Mouse (Mus musculus) left cerebral cortex, postnatal 25 days (tissue): ENCODE data around the gene Samm50. TPM values are rescaled to one million over a fixed set of nuclear protein-coding genes. Genes with fewer than 3 reads are reported as not detected.

ENCODE experiments used
- DNase-seq, 2 experiments: peaks; one replicate each; pipeline ENCODE4 v3.0.0; 2022; ENCODE audit warnings: low spot score in 2 of 2, mixed read lengths in 1 of 2
- intact Hi-C: fragments of 180-260 bp; cut with DNase I; formaldehyde crosslinking; loops from one replicate; pipeline ENCODE4 v1.15.1; 2025
- total RNA-seq, 2 experiments: library from RNA; stranded (reverse); gene quantifications; 2 replicates each; pipeline ENCODE4 v1.2.3; 2021

Gene Samm50
- total RNA-seq, 2 experiments from 2014 or later: 100 to 102 TPM

DNA sequence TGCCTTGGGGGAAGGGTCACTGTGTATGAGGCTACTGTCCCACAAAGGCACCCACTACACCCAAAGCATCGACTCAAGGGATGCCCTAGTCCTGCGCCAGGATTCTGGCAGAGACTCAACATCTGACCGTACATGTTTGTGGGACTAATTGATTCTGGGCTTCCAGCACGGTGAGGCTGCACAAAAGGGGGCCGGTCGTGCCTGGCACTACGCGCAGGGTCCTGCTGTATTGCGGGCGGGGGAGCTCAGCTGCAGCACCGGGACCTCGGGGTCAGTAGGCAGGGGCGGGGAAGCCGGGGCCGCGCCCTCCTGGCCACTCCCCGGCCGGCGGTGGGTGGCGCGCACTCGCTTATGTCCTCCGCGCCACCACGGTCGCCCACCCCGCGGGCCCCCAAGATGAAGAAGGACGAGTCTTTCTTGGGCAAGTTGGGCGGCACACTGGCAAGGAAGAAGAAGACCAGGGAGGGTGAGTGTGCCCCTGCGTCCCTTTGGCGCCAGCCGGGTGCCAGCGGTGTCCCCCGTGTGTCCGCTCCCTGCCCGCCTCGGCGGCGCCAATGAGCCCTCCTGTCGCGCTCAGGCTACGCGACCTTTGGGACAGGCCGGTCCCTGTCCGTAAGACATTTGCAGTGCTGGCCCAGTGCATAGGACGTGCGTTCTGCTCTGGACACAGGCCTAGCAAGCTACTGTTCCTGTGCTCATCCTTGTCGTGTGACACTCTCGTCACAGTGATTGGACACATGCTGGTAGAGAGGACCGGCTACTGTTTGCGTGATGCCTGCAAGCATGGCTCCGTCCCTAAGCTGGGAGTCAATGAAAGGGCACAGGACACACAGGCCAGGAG lies 39.9 kb downstream of the Samm50 start, which contains the start of gene Parvb:
Gene Parvb, plus strand, starts transcription at position 323 of the 841 bp plus-strand sequence.
- intact Hi-C loops: no loop called here
- peak; percentile 39 to 44 for DNase-seq

DNA sequence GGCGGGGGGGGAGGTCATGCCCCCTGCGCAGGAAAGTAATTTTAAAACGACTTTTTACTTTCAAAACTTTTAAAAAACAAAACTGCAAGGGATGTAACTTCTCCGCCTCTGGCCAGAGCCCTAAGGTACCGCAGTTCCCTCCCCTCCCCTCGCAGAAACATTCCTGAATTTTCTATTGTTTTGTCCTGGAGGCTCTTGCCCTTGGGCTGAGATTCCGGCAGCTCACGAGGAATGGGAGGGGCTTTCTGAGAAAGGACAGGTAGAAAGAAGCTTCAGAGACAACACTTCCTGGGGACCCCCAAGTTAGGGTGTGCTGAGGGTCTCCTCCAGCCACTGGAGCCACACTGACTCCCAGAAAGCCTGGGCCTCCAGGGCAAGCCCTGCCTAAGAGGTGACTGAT lies 40.6 kb downstream of the Samm50 start:
- no peak for DNase-seq
- intact Hi-C loops: no loop called here

DNA sequence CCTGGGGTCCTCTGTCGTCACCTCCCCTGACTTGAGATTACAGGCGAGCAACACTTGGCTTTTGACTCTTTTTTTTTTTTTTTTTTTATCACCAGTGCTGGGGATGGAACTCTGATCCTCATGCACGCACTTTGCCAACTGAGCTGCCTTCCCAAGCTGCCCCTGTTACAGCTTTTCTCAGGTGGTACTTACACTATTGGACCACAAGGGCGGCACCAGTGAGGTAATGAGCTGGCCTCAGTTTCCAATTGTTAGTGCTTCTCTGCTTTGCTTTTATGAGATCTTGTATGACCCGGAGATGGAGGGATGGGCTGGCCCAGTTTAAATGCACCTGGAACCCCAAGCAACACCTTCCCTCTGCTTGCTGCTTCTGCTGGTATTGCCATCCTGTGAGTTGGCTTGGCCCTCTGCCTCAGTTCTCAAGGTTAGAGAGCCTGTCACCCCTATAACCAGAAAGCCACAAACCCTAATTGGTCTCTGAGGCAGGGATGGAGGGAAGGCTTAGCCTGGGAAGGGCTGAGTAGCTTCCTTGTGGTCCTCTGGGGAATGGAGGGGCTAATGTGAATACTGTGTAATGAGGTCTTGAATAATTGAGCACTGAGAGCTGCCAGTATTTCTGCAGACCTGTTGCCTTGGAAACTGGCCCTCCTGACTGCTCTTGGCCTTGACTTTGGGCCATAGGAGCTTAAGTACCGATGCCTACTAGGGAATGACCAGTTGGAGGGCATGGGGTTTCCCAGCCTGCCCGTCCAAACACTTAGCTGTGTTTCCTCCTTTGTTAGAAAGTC lies 42.9 kb downstream of the Samm50 start:
- no peak for DNase-seq
- intact Hi-C loops: no loop called here

DNA sequence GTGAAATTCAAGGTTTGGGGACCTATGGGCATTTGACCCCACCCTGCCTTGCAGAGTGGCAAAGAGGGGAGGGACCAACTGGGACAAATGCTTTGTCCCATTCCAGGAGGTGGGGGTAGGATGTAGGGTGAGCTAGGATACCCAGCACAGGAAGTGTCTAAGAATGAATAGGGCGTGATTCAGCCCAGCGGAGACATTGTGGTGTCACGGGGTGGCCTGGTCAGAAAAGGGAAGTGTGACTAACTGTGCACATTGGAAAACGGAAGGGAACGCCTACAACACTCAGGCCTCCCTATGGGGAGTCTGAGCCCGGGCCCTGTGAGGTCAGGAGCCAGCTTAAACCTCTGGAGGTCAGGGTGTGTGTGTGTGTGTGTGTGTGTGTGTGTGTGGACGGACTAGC lies 43.6 kb downstream of the Samm50 start:
- intact Hi-C loops: no loop called here
- no peak for DNase-seq

DNA sequence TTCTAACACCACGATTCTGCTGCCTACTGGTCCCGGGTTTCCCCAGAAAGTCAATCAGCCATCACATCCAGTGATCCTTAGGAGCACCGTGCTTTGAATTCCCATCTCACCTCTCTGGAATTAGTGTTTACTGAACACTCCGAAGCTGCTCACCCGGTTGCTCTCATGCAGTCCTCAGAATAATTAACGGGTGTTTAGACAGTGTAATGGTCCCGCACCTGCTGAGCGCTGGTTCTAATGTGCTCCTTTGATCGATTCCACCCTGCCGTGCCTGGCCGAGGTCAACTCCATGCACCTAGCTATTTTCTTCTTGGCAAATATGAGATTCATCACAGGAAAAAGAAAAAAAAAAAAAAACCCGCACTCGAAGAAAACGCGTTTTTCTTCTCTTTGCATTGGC lies 46.5 kb downstream of the Samm50 start:
- intact Hi-C loops: no loop called here
- DNase-seq: no peak

DNA sequence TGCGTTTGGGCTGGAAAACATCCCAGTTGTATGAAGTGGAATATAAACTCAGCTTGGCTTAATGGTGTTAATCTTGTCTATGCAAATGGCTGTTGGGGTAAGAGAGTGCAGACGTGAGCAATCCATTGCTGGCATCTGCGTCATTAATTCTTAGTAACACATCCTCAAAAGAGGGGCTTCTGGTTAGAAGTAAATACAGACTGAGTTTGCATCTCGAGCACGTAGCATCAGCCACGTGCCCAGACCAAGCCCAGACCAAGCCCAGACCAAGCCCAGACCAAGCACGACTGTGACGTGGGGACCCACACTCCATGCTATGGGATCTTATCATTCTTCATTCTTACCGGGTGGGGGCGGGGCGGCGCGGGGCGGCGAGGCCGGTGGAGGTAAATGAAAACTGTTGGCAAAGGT lies 47.0 kb downstream of the Samm50 start:
- no peak for DNase-seq
- intact Hi-C loops: no loop called here

DNA sequence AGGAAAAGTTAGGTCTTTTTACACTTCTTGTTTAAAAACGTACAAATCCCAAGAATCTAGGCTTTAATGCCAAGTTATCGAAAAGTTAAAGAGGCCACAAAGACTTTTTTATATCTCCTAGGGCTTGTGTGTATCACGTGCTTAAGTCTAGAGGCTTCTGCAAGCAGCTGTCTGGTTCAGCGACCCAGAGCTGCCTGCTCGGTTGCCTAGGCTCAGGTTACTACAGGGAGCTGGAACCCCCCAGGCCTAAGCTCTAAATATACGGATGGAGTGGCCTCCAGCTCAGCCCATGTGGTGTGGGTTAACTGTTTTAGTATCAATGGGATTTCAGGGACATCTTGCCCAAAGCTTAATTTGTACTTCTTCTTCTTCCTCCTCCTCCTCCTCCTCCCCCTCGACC lies 49.5 kb downstream of the Samm50 start:
- DNase-seq: no peak
- intact Hi-C loops: no loop called here

DNA sequence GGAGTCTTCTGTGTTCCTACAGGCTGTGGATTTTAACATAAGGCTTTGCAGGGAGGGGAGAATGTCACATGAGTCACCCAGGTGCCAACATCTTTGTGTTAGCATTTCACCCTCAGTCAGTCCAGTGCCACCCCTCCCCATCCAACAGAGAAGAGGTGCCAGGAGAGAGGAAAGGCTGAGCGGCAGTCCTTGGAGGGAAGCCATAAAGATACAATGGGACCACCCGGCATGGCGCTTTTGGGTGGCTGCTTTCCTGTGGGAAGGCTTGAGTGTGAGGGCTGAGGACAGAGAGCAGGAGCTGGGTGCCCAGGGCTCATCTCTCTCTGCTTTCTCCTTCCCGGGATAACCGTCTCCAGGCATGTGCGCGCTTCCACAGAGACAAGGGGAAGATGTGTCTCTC lies 53.1 kb downstream of the Samm50 start:
- no peak for DNase-seq
- intact Hi-C loops: no loop called here

DNA sequence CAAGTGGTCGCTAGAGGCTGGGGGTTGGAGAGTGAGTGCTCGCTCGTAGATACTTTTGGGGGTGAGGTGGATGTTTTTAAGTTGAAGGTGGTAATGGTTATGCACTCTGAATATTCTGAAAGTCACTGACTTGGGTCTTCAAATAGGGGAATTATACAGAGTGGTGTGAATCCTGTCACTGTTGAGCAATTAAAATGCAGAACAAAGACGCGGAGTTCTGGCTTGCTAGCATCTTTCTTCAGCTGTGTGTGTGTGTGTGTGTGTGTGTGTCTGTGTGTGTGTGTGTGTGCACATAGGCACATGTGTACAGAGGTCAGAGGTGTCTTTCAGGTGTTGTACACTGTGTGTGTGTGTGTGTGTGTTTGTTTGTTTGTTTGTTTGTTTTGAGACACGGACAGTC lies 54.2 kb downstream of the Samm50 start:
- no peak for DNase-seq
- intact Hi-C loops: no loop called here

DNA sequence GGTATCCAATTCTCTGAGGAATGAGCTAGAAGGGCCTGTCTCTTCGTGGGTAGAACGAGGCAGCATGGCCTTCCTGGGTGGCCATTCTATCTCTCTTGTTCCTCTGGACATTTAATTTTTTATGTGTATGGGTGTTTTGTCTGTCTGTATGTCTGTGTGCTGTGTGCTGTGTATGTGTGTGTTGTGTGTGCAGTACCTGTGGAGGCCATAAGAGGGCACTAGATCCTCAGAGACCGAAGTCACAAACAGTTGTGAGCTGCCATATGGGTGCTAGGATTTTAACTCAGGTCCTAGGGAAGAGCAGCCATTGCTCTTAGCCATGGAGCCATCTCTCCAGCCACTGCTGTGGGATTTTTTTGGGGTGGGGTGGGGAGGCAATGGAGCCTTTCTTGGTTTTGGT lies 55.3 kb downstream of the Samm50 start:
- DNase-seq: no peak

DNA sequence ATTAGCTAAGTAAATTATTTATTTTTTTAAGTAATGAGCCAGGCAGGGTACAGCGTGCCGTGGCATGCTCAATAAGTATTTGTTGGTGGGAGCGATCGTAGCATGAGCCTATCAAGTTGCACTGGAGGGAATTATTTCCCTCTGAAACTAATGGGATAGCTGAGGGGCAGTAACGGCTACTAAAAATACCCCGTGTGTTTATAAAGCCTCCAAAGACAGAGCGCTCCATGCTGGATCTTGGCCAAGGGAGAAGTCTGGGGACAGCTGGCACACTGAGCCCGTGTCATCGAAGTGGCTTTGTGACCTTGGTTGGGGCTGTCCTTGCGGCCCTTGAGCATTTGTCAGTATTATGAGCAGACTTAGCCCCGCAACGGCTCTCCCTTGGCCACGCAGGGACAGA lies 59.2 kb downstream of the Samm50 start:
- DNase-seq: no peak
- intact Hi-C loops: no loop called here

More for the DNA sequence above, 55.3 kb downstream of the Samm50 start:
- intact Hi-C loops: no loop called here

DNA sequence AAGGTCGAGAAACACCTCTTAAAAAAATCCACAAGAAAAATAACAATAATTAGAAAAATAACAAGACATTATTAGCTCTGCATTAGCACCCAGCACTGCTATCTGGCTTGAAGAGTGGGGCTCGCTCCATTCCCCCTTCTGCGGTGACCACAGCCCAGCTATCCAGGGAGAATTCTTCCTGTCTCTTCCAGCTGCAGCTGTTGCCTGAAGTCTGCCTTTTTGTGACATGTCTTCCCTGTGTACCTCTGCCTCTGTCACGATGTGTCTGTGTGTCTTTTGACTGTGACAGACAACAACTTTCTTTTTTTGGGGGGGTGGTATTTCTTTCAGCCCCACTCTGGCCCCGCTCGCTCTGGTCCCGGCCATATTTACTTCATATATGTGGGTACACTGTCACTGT lies 60.6 kb downstream of the Samm50 start:
- no peak for DNase-seq
- intact Hi-C loops: no loop called here

DNA sequence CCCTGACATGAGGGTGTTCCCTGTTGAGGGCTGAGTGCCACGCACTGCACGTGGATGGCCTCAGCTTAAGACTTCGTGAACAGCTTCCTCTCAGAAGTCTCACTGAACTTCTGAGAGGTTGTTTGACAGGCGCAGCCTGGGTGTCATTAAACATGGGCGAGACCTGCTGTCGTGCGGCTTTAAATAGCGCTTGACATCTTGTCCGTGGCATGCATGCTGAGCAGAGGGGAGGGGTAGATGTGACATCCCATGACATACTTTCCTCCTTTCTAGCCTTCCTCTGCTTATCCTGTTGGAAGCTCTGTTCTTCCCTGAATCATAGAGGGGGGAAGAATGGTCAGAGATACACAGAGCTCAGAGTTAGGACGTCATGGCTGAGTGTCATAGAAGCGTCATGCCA lies 61.7 kb downstream of the Samm50 start:
- intact Hi-C loops: no loop called here
- no peak for DNase-seq

DNA sequence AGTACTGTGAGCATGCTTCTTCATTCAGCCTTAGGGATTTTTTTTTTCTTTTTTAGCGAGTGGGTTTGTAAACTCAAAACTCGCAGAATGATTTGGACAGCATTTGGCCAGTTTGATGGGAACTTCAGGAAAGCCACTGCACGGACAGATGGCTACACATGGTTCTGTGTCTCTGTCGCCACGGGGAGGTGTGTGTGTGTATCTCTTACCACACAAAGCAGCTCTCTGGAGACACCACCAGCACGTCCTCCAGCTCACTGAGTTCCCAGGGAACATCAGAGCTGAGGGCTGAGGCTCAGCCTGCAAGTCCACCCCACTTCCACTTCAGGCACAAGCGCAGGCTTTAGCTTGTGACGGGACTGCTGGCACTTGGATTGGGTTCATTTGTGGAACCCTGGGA lies 62.3 kb downstream of the Samm50 start:
- intact Hi-C loops: no loop called here
- peak in 1 of 2 experiments; percentile 47 for DNase-seq

DNA sequence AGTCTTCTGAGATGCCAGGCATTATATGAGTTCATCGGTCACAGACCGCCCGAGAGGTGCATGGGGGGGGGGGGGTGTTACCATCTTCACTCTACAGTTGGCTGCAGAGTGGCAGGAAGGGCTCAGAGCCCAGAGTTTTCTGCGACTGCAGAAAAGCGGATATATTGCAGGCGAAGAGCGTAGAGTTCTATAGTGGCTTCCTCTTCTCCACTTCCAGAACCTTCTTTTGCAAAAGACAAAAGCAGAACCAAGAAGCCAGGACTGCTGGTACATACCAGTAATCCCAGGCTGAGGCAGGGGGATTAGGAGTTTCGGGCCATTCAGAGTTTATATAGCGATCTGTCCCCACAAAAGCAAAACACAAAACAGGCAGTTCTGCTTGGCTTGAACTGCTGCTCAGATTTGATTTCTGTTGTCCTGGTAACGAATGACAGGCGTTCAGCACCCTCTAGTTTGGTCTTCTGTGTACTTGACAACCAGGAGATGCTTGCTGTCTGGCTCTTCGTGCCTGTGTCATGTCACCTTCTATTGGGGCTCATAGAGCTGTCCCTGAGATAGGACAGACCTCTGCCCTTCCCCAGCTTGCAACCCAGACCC lies 64.3 kb downstream of the Samm50 start:
- DNase-seq: no peak
- intact Hi-C loops: no loop called here

DNA sequence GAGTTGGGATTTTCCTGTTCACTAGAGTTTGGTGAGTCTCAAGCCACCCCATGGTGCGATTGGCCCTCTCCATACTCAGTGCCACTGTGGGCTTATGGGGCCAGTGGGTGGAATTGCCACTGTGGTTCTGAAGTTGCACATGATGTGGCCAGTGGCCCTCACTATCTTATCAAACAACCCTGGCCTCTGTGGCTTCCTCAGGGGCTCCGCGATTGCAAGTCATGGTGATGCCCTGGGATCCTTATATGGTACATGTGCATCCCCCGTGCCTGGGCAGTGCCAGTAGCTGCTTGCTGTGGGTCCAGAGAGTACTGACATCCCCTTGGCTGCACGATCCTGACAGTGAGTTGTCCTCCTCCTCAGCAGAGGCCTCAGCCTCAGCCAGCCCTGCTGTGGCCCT lies 64.8 kb downstream of the Samm50 start:
- intact Hi-C loops: no loop called here

DNA sequence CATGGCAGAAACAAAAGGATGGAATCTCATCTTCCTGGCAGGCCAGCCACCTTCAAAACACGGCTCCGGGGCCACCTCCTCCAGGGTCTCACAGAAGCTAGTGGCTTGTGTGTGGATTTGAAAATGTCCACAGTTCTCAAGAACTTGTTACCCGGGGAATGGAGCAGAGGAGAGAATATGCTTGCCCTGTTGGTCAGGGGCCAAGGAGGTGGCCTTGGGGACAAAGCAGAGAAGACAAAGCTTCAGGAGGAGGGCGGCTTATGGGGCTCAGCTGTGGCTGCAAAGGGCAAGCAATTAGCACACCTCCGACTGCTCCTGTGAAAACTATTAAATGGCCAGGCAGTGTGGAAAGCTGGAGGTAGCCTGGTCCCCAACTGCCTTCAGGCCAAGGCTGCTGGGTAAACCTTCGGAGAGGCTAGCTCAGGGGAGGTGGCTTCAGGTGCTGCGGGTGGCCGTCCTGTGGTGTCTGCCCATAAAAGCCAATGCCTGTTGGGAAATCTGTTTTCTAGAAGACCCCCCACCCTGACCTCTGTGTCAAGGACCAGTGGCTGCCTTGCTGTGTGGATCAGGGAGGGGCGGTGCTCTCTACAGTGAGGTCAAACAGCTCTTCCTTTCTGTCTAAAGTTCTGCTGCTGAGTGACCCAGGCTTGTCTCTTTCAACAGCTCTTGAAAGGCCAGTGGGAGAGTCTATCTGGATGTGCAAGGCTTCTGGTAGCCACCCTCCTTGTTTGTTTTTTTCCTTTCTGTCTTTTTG lies 66.7 kb downstream of the Samm50 start:
- intact Hi-C loops: no loop called here
- no peak for DNase-seq

More for the DNA sequence above, 64.8 kb downstream of the Samm50 start:
- no peak for DNase-seq

DNA sequence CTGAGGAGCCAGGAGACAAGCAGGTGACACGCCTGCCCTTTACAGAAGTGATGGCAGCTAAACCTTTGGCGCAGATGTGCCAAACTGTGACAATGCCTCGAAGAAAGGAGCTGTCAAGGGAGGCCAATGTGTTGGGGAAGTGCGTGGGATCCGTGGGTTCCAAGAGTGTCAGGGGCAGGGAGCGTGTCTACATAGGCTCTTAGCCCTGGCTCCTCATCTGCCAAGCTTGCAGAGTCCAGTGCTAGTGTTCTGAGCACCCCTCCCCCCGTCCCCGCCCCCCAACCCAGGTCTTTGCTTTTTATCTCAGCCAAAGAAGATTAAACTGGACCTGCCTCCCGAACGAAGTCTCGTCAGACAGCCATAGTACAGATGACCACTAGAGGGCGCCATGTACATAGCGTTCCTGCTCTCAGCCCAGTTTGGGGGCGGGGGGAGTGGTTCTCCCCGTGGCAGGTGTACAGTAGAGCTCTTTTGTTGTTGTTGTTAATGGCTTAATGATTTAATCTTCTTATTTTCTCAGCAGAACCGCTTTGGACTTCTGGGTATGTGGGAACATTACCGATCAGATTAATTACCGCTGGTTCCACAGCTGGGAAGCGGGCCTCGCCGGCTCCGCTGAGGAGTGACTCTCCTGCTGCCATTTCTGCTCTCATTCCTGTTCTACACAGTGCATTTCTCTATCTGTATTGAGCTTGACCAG lies 68.2 kb downstream of the Samm50 start:
- intact Hi-C loops: loop anchor here (1.0 to 2.0 kb wide), 2 partner anchors 47 to 354 kb away; no protein-coding TSS in a partner anchor
- peak; percentile 84 to 88 for DNase-seq

DNA sequence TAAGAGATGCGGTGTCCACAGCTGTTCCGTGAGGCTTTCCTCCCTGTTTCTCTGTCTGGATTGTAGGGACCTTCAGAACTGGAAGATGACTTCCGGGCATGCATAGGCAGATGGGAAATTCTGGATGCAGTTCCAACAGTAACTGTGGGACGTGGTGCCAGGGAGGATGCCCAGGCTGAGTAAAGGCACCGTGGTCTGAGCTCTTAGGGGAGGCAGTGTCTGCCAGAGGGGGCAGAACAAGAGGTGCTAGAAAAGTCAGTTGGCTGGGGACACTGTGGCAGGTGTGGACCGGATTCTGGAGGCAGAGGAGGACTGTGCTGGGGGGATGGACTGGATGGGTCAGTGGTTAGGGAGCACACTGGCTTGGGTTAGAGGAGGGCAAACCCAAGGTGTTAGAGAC lies 70.6 kb downstream of the Samm50 start:
- intact Hi-C loops: no loop called here
- no peak for DNase-seq
